Mouse (Mus musculus) kidney, postnatal 25 days (tissue): ENCODE measurements at regions not wholly inside any gene's neighbourhood (a gene's known extent, or its start where the extent isn't known, plus 50 kb on each side); places are given as distances from the start of the nearest gene placed in this dataset.

ENCODE experiments used
- DNase-seq, 2 experiments: peaks; one replicate each; pipeline ENCODE4 v3.0.0; 2021; ENCODE audit warnings: mixed read lengths in 2 of 2

DNA sequence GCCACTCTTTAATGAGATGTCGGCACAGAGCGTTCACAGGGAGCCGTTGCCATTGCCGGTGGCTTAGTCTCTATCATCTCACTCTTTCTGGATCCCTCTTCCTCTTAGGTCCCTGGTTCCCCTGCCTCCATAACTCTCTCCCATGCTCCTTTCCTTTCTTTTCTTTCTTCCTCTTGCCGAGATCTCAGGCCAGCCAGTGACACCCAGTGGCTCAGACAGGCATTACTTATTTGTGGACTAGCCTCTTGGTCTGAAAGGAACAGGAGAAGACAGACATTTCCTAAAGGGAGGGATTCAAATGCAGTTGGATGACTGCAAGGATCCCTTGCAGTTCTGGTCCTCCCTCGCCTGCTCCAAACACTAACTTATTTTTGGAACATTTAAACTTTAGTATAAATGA, 180.5 kb upstream of the Ado start:
- peak; percentile 56 to 64 for DNase-seq

DNA sequence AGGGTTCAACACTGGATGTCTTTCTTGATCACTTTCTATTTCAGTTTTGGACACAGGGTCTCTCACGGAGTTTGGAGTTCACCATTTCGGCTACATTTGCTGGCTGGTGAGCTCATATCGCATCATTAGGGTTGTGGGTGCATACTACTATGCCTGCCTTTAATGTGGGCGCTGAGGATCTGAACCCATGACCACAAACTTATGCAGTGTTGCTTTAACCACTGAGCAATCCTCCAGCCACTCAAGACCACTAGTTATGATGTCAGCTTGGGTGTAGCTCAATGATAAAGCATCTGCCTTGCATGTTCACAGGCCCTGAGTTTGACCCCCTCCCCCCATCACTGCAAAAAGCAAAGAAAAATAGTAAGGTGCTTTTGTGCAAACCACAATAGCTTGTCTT, 178.8 kb upstream of the Ado start:
- DNase-seq, result no peak

DNA sequence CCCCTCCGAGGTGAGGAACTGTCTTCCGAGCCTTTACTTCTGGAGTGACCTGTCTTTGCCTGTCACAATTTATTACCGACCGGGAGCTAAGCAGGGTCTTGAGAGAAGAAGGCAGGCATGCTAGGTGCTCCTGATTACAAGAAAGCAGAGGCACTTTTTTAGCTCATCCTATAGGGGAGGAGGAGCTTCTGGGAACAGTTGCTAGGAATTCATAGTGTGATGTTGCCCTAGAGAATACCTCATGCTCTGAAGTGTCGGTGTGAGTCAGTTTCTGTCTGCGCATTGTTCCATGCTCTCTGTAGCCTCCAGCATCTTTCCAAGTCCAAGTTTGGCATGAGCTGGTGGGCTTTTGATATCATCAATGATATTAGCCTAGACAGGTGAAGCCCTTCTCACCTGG, 178.0 kb upstream of the Ado start:
- DNase-seq, result no peak

DNA sequence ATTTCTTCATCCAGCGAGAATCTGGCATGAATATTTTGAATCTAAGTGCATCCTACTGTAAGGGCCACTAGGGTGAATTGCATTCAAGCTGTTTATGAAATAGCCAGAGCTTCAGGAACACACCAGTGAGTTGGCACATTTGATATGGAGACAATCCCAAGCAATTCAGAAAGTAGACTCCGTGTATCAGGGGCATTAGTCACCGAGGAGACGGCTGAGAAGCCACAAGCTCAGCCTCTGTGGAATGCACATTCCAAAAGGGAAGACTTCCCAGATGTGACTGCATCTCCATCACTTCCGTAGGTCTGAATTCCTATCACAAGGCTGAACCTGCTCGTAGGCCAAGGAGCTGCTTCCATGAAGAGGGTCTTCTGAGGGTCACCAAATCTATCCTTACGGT, 177.6 kb upstream of the Ado start:
- no peak for DNase-seq

- peak in 1 of 2 experiments; percentile 9 for DNase-seq
Observed at GRCm38 (mm10) chr10:67721787-67722186, 173.0 kb upstream of the Ado start.

DNA sequence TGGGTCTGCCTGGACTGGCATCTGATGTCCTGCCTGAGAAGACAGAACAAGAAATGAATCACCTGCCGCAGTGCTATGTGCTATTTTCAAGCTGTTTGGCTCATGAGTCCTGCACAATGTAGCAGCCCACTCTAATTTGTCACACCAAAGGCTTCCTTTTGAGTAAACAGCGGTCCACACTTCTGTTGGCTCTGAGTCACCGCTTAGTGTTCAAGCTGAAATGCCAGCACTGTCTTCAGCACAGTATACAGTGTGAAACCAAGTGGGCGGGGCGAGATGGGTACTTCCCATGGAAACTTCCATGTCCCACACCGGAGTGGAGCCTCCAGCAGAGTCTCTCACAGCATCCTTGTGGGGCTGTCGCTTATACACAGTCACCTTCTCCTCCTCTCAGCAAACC, 168.8 kb upstream of the Ado start:
- DNase-seq, result no peak

DNA sequence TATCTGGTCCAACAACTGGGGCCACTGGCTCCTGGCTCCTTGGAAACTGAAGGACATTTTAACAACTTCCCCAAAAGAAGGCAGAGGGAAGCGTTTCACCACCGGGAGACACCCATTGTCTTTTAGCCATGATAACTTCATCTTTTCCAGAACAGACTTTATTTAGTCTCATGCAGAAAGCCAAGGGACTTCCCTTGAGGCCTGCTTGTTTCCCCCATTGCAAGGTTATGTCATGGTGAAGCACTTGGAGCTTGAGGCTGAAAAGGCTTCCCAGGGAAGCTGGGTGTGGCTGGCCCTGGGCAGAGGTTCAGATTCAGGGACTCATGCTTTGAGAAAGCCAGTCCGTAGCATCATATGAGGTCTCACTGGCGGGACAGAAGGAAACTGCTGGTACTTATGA, 166.3 kb upstream of the Ado start:
- DNase-seq, result no peak

GRCm38 (mm10) chr10:67713098-67713497, 164.3 kb upstream of the Ado start:
- DNase-seq, result no peak

GRCm38 (mm10) chr10:67712665-67713064, 163.9 kb upstream of the Ado start:
- DNase-seq, result peak in 1 of 2 experiments; percentile 7

DNA sequence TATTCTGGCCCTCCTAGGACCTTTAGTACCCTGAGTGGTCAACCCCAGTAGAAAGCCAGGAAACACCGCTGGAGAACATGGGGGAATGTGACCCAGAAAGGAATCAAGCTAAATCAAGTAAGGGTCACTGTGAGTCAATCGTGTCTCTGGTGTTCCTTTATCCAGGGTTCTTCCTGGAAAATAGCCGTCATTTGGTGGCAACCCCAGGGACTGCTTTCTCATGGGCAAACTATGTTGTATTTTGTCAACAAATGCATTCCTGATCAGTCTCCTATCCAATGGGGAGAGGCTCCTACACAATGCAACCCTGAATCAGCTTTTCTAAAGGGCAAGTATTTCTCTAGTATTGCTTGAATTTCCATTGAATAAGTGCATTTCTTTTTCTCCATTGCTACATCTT, 163.2 kb upstream of the Ado start:
- no peak for DNase-seq

DNA sequence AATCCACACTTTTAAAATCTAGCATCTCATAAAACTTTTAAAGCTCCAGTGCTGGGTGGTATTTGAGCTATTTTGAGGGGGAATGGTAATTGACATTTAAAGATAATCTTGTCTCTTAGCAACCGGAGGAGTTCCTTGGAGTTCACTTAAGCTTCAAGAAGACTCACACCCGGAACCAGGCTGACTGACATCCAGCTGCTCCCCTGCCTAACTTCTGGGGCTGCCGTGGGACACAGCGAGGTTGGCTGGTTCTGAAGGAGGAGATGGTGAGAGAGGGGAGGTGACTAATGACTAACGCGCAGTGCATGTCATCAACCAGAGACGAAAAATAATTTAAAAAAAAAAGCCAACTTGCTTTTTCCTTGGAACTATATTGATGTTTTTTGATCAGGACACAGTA, 157.7 kb upstream of the Ado start:
- no peak for DNase-seq

DNA sequence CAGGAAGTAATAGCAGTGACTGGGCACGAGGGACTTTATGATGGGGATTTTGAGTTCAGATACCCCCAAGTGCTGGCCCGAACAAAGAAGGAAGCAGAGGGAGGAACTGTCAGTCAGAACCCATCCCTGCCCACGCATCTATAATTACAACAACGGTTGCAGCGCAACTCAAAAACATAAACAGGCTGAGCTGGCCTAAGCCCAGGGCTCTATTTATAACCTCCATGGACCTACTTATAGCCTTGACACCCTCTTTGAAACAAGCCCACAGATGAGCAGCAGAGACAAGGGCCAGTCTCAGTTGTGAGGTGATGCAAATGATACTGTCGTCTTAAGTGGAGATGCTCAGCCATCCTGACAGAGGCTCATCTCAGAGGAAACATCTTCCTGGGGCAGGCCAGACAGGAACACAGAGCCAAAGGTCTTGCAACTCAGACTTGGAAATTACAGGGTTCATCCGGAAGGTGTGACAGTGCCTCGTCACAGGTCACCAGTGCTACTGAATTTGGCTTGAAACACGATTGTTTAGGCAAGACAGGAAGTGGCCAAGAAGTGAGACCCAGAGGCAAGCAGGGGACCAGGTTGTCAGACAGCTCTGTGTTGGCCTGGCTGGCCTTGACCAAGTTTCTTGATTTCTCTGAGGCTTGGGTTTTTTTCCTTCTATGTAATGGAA, 154.2 kb upstream of the Ado start:
- DNase-seq, result no peak

GRCm38 (mm10) chr10:67697401-67698195, 148.8 kb upstream of the Ado start:
- no peak for DNase-seq

- DNase-seq, result no peak
Observed at GRCm38 (mm10) chr10:67695891-67696853, 147.4 kb upstream of the Ado start.

GRCm38 (mm10) chr10:67694751-67695150, 146.0 kb upstream of the Ado start:
- no peak for DNase-seq

GRCm38 (mm10) chr10:67693586-67693985, 144.8 kb upstream of the Ado start:
- no peak for DNase-seq

GRCm38 (mm10) chr10:67689944-67690670, 141.4 kb upstream of the Ado start:
- no peak for DNase-seq

GRCm38 (mm10) chr10:67679382-67679781, 130.6 kb upstream of the Ado start:
- no peak for DNase-seq

DNA sequence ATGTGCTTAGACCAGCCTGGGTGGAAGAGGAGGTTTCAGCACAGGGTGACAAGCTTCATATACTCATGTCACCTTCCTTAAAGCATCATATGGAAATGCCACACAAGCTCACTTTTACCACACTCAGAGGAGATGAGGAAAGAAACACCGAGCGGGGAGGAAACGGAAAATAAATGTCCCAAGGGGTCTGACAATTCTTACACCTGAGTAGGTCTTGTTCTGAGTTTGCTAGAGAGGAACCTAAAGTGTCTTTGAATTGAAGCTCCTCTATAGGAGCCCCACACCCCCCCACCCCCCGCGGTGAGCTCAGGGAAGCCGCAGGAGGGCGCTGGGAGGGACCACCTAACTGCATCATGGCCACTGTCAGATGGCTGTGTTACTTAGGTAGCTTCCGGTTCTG, 124.7 kb upstream of the Ado start:
- no peak for DNase-seq

DNA sequence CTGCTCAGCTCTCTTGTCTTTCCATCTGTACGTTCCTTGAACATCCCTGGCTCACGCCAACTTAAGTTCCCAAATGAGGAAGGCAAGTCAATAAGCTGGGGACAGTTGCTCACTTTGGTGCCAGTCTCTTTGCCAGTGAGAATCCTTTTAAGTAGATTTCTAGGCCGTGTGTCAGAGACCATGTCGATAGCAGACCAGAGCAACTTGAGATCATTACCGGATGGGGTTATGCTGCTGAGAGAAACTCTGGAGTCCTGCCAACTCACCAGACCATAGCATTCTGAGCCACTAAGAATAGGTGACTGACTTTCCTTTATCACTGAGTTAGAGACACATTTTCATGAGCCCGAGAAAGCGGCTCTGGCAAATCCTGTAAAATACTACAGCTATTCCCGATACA, 123.5 kb upstream of the Ado start:
- peak; percentile 48 to 57 for DNase-seq

- no peak for DNase-seq
Observed at GRCm38 (mm10) chr10:67669066-67669465, 120.3 kb upstream of the Ado start.

DNA sequence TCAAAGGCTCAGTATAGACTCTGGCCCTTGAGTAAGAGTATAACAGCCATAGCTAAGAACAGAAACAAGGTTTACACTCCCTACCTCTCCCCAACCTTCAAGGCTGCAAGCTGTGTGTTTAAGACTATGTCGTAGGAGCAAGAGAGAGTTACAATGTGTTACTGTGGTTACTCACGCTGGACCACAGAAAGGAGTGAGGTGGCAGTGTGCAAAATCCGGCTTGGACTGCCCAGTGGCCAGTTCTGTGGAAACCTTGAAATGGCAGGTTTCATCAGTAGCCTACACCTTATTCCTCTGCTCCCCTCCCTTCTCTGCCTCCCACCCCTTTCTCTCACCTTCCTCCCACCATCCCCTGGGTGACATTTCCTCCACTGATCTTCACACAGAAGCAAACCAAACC, 114.3 kb upstream of the Ado start:
- no peak for DNase-seq

- no peak for DNase-seq
Observed at GRCm38 (mm10) chr10:67661666-67662065, 112.9 kb upstream of the Ado start.
